Mouse (Mus musculus): ENCODE measurements around the gene Sytl3. TPM values are rescaled to one million over a fixed set of nuclear protein-coding genes. Genes with fewer than 3 reads are reported as not detected.

Gene Sytl3
- total and polyA plus RNA-seq, 2 experiments from 2014 or later, result 0.18 TPM; not detected in 1

GRCm38 (mm10) chr17:6727996-6728610 is 69.2 kb downstream of the Sytl3 start:
- Histone ChIP-seq H3K36me3 (replicated peaks; ENCODE audit: control insufficient read depth, insufficient read depth, low read length) (no peaks in the 10 kb centered on the region), H3K27ac (ENCODE audit: low read depth) (no peak overlapping the region), H3K9ac (replicated peaks; ENCODE audit: low read depth, low read length) (no peak overlapping the region), H3K9me3 (replicated peaks; ENCODE audit: control insufficient read depth, low read length) (no peaks in the 10 kb centered on the region), H3K4me1 (ENCODE audit: control insufficient read depth, insufficient read depth) (peaks cover 5% of the 10 kb centered on the region; the same call in 1 of the 2 replicates), H3K4me2 (ENCODE audit: low read depth, low read length) (no peak overlapping the region), H3K4me3 (ENCODE audit: low read depth, low read length) (no peak overlapping the region), H3K27me3 (ENCODE audit: control insufficient read depth, insufficient read depth, low read length) (no peaks in the 10 kb centered on the region)
- 95% methylated on average over 12 of the region's 12 CpGs for WGBS
- no peak for DNase-seq (ENCODE audit: low spot score)
- ATAC-seq (ENCODE audit: insufficient read depth, low read depth), result no peak
- TF ChIP-seq EP300 (IDR thresholded peaks at IDR 0.05; ENCODE audit: low read depth) (no peak), CTCF (IDR thresholded peaks at IDR 0.05; ENCODE audit: low read depth) (no peak)

GRCm38 (mm10) chr17:6729244-6729742 is 70.4 kb downstream of the Sytl3 start:
- no peak overlapping the region for H3K27ac ChIP-seq (ENCODE audit: low read depth)
- WGBS, result 28% methylated on average over 6 of the region's 6 CpGs
- no peak for TF ChIP-seq EP300 (IDR thresholded peaks at IDR 0.05; ENCODE audit: low read depth)
- TF ChIP-seq CTCF (IDR thresholded peaks at IDR 0.05; ENCODE audit: low read depth), result no peak
- no peak for ATAC-seq (ENCODE audit: insufficient read depth, low read depth)
- no peak overlapping the region for H3K4me3 ChIP-seq (ENCODE audit: low read depth, low read length)
- DNase-seq (ENCODE audit: low spot score), result no peak
- no peaks in the 10 kb centered on the region for H3K36me3 ChIP-seq (replicated peaks; ENCODE audit: control insufficient read depth, insufficient read depth, low read length)
- H3K4me1 ChIP-seq (ENCODE audit: control insufficient read depth, insufficient read depth), result peaks cover 5% of the 10 kb centered on the region; the same call in 1 of the 2 replicates
- H3K27me3 ChIP-seq (ENCODE audit: control insufficient read depth, insufficient read depth, low read length), result no peaks in the 10 kb centered on the region
- no peaks in the 10 kb centered on the region for H3K9me3 ChIP-seq (replicated peaks; ENCODE audit: control insufficient read depth, low read length)
- H3K4me2 ChIP-seq (ENCODE audit: low read depth, low read length), result no peak overlapping the region
- no peak overlapping the region for H3K9ac ChIP-seq (replicated peaks; ENCODE audit: low read depth, low read length)

- H3K27me3 ChIP-seq (ENCODE audit: control insufficient read depth, insufficient read depth, low read length), result no peaks in the 10 kb centered on the region
- DNase-seq (ENCODE audit: low spot score) (no peak), ATAC-seq (ENCODE audit: insufficient read depth, low read depth) (no peak)
- no peaks in the 10 kb centered on the region for H3K9me3 ChIP-seq (replicated peaks; ENCODE audit: control insufficient read depth, low read length)
- H3K36me3 ChIP-seq (replicated peaks; ENCODE audit: control insufficient read depth, insufficient read depth, low read length), result no peaks in the 10 kb centered on the region
- H3K4me1 ChIP-seq (ENCODE audit: control insufficient read depth, insufficient read depth), result peaks cover 12% of the 10 kb centered on the region
- H3K4me2 ChIP-seq (ENCODE audit: low read depth, low read length), result no peak overlapping the region
- TF ChIP-seq CTCF (IDR thresholded peaks at IDR 0.05; ENCODE audit: low read depth) (no peak), EP300 (IDR thresholded peaks at IDR 0.05; ENCODE audit: low read depth) (no peak)
- H3K27ac ChIP-seq (ENCODE audit: low read depth), result no peak overlapping the region
- no peak overlapping the region for H3K4me3 ChIP-seq (ENCODE audit: low read depth, low read length)
- WGBS, result 79% methylated on average over 8 of the region's 8 CpGs
- no peak overlapping the region for H3K9ac ChIP-seq (replicated peaks; ENCODE audit: low read depth, low read length)
Measured at GRCm38 (mm10) chr17:6731132-6731531, 72.2 kb downstream of the Sytl3 start.

GRCm38 (mm10) chr17:6731634-6732033 is 72.7 kb downstream of the Sytl3 start:
- peaks cover 12% of the 10 kb centered on the region for H3K4me1 ChIP-seq (ENCODE audit: control insufficient read depth, insufficient read depth)
- H3K27ac ChIP-seq (ENCODE audit: low read depth), result no peak overlapping the region
- H3K36me3 ChIP-seq (replicated peaks; ENCODE audit: control insufficient read depth, insufficient read depth, low read length), result no peaks in the 10 kb centered on the region
- H3K9me3 ChIP-seq (replicated peaks; ENCODE audit: control insufficient read depth, low read length), result no peaks in the 10 kb centered on the region
- H3K27me3 ChIP-seq (ENCODE audit: control insufficient read depth, insufficient read depth, low read length), result no peaks in the 10 kb centered on the region
- H3K4me2 ChIP-seq (ENCODE audit: low read depth, low read length), result no peak overlapping the region
- ATAC-seq (ENCODE audit: insufficient read depth, low read depth), result no peak
- DNase-seq (ENCODE audit: low spot score), result no peak
- no peak overlapping the region for H3K4me3 ChIP-seq (ENCODE audit: low read depth, low read length)
- H3K9ac ChIP-seq (replicated peaks; ENCODE audit: low read depth, low read length), result no peak overlapping the region
- TF ChIP-seq CTCF (IDR thresholded peaks at IDR 0.05; ENCODE audit: low read depth) (no peak), EP300 (IDR thresholded peaks at IDR 0.05; ENCODE audit: low read depth) (no peak)
- WGBS, result 89% methylated on average over 12 of the region's 12 CpGs

- WGBS, result 100% methylated on average over 4 of the region's 4 CpGs
- ATAC-seq (ENCODE audit: insufficient read depth, low read depth) (no peak), DNase-seq (ENCODE audit: low spot score) (no peak)
- TF ChIP-seq EP300 (IDR thresholded peaks at IDR 0.05; ENCODE audit: low read depth) (no peak), CTCF (IDR thresholded peaks at IDR 0.05; ENCODE audit: low read depth) (no peak)
- Histone ChIP-seq H3K4me1 (ENCODE audit: control insufficient read depth, insufficient read depth) (peaks cover 12% of the 10 kb centered on the region), H3K27me3 (ENCODE audit: control insufficient read depth, insufficient read depth, low read length) (no peaks in the 10 kb centered on the region), H3K4me2 (ENCODE audit: low read depth, low read length) (no peak overlapping the region), H3K27ac (ENCODE audit: low read depth) (no peak overlapping the region), H3K36me3 (replicated peaks; ENCODE audit: control insufficient read depth, insufficient read depth, low read length) (0 out of 2 replicates have a peak, but pooled peaks cover 3% of the 10 kb centered on the region), H3K9ac (replicated peaks; ENCODE audit: low read depth, low read length) (no peak overlapping the region), H3K4me3 (ENCODE audit: low read depth, low read length) (no peak overlapping the region), H3K9me3 (replicated peaks; ENCODE audit: control insufficient read depth, low read length) (no peaks in the 10 kb centered on the region)
Measured at GRCm38 (mm10) chr17:6732665-6733064, 73.8 kb downstream of the Sytl3 start.
